Mouse (Mus musculus) left cerebral cortex, postnatal 14 days (tissue): ENCODE results near the gene Hyls1. TPM values are rescaled to one million over a fixed set of nuclear protein-coding genes. Genes with fewer than 3 reads are reported as not detected.

Source experiments
- DNase-seq, 2 experiments: peaks; one replicate each; pipeline ENCODE4 v3.0.0; 2021 to 2022; ENCODE audit warnings: low spot score in 2 of 2, mixed read lengths in 1 of 2
- intact Hi-C: fragments of 180-260 bp; cut with DNase I; formaldehyde crosslinking; loops from one replicate; pipeline ENCODE4 v1.15.1; 2025
- total RNA-seq, 2 experiments: library from RNA; stranded (reverse); gene quantifications; 2 replicates each; pipeline ENCODE4 v1.2.3; 2021

Gene Hyls1
- total RNA-seq, 2 experiments from 2014 or later: 7.3 to 8.8 TPM

GRCm38 (mm10) chr9:35520631-35521348 lies 49.4 kb downstream of the Hyls1 start:
- intact Hi-C loops: loop anchor here (5.0 kb wide), 1 partner anchor 98 kb away; the partner anchor contains the start of gene Cdon
- DNase-seq: no peak

- no peak for DNase-seq
- intact Hi-C loops: no loop called here
Measured at GRCm38 (mm10) chr9:35518169-35518568, 52.0 kb downstream of the Hyls1 start, which contains the start of gene Gm1113. Gene Gm1113, minus strand, starts transcription at chr9:35518269.

- no peak for DNase-seq
- intact Hi-C loops: no loop called here
Measured at GRCm38 (mm10) chr9:35516711-35517110, 53.5 kb downstream of the Hyls1 start.

- no peak for DNase-seq
- intact Hi-C loops: no loop called here
Measured at GRCm38 (mm10) chr9:35516182-35516581, 54.0 kb downstream of the Hyls1 start.

GRCm38 (mm10) chr9:35513900-35514299 lies 56.3 kb downstream of the Hyls1 start:
- DNase-seq: no peak
- intact Hi-C loops: no loop called here

Other genes with a start within 250 kb of the Hyls1 start
- 1 to 10 TPM; 9.0 to 9.9 TPM for gene Cdon, start 149.3 kb downstream of the Hyls1 start, total RNA-seq
- not detected for gene Gm1113, start 52.1 kb downstream of the Hyls1 start, total RNA-seq
- 10 to 100 TPM; 13.6 to 14.3 TPM for gene Ddx25, start 11.9 kb downstream of the Hyls1 start, total RNA-seq
- gene Pus3, start 11.8 kb downstream of the Hyls1 start, total RNA-seq: 10 to 100 TPM; 10.6 to 11.1 TPM
- gene Pate2, start 114 bp downstream of the Hyls1 start, total RNA-seq: under 1 TPM; 0.59 to 0.64 TPM
- gene Pate4, start 41.5 kb upstream of the Hyls1 start, total RNA-seq: not detected
- gene Pate3, start 77.8 kb upstream of the Hyls1 start, total RNA-seq: not detected
- gene Pate1, start 117.0 kb upstream of the Hyls1 start, total RNA-seq: not detected
- gene Gm17677, start 170.7 kb upstream of the Hyls1 start, total RNA-seq: not detected
- not detected for gene Gm17727, start 207.7 kb upstream of the Hyls1 start, total RNA-seq
- not detected for gene Gm27235, start 219.7 kb upstream of the Hyls1 start, total RNA-seq
- not detected for gene D730048I06Rik, start 219.7 kb upstream of the Hyls1 start, total RNA-seq